Mouse (Mus musculus) left cerebral cortex, adult 11 months (tissue): ENCODE measurements around the gene Ap1b1.
"Not testable (repeated sequence)": the region's sequence is repeated elsewhere in the genome, so short reads cannot be mapped to it uniquely, and the experiment has no call there.

Experiments used
- DNase-seq: peaks from one replicate; pipeline ENCODE4 v3.0.0; 2022; ENCODE audit warnings: low spot score

The Ap1b1 gene

DNA sequence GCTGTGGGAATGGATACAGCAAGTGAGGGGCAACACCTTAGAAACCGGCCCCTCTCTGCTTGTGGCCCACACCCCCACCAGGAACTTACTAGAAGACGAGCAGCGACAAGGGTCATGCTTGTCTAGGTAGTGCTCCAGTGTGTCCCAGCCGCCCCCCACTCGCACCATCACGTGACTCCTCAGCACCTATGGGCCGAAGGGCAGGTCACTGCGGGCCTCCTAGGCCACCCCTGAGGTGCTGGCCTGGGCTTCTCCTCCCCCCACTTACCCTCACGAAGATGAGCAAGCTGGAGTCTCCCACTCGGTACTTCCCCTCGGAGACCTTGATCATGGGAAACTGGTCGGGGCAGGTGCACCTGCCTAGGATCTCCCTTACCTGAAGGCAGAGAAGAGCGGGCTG, 75.7 kb downstream of the Ap1b1 start:
- no peak for DNase-seq

DNA sequence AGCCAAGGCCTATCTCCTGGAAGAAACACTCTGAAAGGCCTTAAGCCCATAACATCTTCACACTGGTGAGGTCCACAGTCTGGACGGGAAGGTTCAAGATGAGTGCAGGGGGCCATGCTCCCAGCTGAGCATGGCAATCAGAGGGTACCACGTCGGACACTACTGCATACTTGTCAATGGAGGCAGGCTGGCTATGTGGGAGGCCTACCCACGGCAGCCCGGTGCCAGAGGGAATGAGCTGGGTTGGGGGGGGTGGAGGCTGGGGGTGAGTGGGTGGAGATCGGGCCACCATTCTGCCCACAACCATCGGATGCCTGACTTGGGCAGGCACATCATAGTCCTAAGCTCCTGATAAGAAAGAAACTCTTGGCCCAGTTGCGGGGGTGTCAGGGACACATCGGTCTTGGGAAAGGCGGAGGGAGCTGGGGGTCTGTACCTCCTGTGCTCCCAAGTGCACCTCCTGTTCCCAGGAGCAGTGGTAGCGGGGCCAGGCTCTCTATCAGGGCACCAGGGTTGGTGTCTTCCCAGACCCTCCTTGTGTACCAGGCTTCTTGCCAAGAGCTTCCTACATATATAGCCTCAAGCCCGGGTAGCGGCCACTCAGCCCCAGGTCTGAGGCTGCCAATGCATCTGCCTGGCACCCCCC, 76.4 kb downstream of the Ap1b1 start:
- DNase-seq, result no peak

DNA sequence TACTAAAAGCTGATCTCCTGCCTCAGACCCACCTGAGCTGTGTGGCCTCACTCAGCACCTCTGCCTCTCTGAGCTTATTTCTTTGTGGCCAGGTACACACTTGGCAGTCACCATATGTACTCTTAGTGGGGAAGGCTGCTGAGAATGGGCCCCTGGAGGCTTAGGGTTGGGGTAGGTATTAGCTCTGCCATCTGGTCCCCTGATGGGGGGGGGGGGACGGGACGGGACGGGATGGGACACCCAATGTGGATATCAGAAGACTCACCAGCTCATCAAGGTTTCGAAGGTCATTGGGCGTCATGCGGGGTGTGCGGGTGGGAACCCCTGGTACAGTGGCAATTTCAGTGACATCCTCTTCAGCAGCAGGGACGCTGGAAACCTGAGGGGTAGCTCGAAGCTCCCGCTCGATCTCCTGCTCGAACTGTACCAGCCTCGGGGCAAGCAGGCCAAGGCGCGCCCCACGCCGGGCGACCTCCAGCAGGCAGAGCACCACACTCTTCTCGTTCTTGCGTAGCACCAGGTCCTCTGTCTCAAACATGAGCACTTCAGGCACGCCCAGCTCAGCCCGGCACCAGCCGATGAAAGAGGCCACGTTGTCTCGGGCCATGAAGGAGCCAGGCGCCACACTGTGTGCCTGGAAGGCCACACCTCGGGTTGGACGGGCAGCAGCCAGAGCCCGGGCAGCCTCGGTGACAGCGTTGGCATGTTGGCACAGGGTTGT, 77.1 kb downstream of the Ap1b1 start:
- no peak for DNase-seq

DNA sequence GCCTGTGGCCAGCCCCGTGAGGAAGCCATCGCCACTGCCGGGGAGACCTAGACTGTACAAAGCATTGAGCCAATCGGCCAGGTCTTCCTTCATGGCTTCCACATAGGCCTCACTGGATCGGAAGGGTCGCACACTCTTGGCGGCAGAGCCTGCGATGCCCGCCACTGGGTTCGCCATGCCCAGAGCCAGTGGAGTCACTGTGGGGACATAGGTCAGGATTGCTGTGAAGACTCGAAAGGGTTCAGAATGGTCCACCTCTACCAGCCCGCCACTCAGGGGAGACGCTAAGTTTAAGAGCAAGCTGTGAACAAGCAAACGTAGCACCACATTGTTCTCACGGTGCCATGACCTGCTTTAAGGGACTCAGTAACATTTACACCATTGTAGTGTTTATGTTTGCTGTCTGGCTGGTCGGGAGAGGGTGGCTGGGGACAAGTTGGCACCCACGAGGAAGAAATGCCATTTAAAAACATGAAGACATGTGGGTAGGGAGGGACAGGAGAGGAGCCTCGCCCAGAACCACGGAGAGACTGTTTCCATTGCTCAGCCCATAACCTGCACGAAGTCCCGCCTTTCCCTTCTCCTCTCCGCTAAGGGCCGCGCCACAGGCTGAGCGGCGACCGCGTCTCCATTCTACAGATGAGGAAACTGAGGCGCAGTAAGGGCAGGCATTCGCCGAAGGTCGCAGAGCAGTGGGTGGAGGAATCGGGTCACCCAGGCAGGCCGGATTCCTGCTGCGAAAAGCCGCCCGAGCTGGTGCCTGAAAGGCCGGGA, 77.8 kb downstream of the Ap1b1 start:
- DNase-seq, result no peak

DNA sequence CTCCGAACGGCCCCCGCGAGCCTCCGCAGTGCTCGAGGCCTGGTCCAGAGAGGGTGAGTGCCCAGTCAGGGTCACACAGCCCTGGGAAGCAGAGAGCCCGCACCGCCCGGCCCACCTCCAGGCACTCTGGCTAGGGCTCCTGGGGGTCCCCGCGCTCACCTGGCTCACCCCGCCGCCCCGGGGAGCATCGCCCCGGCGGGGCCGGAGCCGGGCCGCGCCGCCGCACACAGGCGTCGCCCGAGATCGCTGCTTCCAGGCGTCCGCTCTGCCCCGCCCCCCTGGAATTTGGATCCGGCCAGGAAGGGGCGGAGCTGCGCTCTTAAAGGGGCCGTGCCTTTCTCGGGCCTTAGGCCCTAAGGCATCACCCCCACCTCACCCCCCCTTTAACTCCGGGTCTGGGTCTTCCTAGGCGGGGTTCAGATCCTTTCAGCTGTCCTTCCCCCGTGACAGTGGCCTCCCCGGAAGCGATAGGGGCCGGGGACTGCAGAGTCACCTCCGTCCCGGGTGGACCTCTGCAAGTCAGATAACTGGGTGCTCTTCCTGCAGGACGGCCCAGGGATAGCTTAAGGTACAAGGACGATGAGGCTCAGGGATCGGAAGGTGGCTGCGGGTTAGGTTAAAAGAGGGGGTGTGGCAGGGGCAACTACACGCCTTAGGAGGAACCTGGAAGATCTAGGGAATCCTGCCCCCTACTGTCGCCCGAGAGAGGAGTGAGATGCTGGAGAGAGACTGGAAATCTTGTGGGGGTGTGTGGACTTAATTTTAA, 78.6 kb downstream of the Ap1b1 start, which contains the start of gene Gas2l1:
Gas2l1 (minus strand) TSS at position 272 of the 766 bp plus-strand sequence.
- no peak for DNase-seq

DNA sequence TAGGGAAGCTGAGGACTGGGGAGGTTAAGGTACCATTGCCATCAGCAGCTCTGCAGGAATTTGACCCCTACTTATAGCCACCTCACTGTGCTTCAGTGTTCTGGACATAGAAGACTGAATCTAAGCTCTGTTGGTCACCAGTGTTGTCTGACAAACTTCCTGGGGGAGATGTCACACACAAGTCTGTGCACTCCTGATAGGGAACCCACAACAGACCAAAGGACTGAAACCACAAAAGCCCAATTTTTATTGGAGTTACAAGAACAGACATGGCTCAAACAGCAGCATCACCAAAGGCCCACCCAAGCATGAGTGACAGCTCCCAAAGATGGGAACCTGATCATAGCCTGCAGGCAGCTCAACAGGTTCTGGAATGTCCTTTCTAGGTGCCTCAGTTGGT, 80.4 kb downstream of the Ap1b1 start:
- no peak for DNase-seq

DNA sequence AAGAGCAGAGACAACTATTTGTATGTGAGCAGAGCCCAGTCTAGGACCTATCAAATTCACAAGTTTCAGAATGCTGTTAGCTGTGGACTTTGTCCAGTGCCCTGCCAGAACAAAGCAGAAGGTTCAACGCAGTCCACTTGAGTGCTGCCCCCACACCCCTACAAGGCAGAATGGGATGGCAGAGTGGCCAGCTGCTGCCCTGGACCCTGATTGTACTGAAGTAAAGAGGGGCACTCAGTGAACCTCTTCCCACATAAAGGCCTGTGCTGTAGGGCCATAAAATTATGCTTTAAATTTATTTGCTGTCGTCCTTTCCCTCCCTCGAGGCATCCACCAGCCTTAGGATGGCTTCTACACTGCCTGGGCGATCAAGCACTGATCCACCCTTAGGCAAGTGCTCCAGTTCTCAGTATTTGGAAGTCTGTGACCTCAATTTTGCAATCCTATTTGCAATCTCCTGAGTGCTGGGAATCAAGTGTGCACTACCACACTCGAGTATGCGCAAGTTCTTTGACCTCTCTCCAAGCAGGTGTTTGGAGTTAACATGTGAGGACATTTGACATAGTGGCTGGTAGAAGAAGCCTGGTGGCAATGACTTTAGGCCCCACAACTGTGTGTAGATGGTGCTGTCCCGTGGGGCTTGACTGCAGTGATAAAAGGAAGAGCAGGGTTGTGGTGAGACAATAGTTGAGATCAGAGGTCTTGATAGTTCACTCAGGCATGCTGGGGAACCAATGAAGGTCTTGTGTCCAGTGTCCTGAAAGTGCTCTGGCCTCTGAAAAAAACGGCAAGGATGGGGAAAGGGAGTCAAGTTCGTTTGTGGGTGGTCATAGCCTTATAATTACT, 81.7 kb downstream of the Ap1b1 start:
- no peak for DNase-seq

DNA sequence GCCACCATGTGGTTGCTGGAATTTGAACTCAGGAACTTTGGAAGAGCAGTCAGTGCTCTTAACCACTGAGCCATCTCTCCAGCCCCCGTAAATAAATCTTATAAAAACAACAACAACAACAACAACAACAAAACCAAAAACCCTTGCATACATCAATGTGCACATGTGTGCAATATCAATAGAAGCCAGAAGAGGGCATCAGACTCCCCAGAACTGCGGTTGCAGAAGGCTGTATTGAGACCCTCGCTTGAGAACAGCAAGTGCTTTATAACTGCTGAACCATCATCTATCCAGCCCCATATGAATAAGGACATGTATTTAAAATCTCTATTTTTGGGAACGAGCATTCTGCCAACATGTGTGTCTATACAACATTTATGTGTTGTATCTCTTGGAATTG, 88.3 kb downstream of the Ap1b1 start:
- DNase-seq, result no peak

DNA sequence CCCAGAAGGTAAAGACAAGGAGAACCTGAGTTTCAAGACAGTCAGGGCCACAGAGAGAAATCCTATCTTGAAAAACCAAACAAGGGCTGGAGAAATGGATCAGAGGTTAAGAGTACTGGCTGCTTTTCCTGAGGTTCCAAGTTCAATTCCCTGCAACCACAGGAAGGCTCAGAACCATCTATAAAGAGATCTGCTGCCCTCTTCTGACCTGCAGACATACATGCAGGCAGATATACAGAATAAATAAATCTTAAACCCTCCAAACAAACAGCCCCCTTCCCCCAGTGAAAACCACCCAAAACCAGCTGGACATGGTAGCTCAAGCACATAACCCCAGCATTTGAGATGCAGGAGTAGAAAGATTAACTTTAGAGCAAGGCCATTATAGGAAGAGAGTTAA, 89.1 kb downstream of the Ap1b1 start:
- DNase-seq, result no peak

DNA sequence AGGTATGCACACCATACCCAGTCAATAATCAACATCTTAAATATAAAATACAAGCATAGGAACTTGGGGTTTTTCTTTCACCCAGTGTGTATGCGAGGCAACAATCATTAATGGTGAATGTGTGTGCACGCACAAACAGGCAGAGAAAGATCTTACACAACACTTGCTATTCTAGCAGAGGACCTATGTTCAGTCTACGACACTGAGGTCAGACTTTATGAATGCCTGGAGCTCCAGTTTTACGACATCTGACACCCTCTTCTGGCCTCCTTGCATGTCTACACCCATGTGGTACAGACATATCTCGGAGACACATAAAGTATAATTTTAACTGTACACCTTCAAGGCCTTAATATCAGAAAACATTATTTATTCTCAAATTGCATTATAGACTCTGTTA, 90.2 kb downstream of the Ap1b1 start:
- not testable (repeated sequence) for DNase-seq

DNA sequence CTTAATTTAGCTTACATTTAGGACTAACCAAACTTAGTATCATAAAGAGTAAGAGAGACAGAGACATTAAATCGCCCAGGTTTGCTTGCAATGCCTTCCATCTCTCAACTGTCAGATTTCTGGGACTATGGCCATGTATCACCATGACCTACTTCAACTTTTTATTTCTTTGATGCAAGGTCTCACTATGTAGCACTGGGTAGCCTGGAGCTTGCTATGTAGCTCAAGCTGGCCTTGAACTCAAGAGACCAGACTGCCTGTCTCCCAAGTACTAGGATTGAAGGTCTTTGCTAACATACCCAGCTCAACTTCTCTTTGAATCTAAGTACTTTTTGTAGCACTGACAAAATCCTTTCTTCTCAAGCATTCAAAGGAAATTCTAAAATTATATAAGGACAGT, 102.5 kb downstream of the Ap1b1 start:
- DNase-seq, result no peak

DNA sequence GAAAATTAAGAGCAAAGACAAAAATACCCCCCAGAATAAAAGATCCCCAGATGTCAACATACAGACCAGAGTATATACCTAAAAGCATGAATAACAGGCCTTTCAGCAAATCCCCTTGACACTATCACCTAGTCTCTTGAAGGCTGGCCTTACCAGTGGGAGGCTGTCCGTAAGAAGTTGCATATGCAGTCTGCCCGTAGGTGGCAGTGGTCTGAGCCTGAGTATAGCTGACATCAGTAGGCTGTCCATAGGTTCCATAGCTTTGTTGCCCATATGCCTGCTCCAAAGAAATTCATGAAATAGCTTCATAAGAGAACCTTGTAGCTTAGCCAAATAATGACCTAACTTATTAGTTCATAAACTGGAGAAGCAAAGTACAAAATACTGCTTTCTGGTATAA, 105.1 kb downstream of the Ap1b1 start:
- DNase-seq, result no peak
